Mouse (Mus musculus) T-helper 1 cell (primary cell): ENCODE measurements around the gene Vmn1r61.

Experiments used
- in situ Hi-C: fragments of 300-600 bp; cut with MboI, MseI; formaldehyde crosslinking; loops from one replicate; pipeline ENCODE4 v1.15.1; 2025; ENCODE audit warnings: high pct_unique_total_duplicates

Vmn1r61 gene

GRCm38 (mm10) chr7:5613195-5613594, at the start of gene Vmn1r61:
Vmn1r61 (minus strand) TSS chr7:5613295.
- in situ Hi-C loops, result no loop called here
